Mouse (Mus musculus): ENCODE measurements around the gene Samd8. TPM values are rescaled to one million over a fixed set of nuclear protein-coding genes. Genes with fewer than 3 reads are reported as not detected.

The Samd8 gene
- total RNA-seq, 2 experiments from 2014 or later: 26.3 to 29.8 TPM

DNA sequence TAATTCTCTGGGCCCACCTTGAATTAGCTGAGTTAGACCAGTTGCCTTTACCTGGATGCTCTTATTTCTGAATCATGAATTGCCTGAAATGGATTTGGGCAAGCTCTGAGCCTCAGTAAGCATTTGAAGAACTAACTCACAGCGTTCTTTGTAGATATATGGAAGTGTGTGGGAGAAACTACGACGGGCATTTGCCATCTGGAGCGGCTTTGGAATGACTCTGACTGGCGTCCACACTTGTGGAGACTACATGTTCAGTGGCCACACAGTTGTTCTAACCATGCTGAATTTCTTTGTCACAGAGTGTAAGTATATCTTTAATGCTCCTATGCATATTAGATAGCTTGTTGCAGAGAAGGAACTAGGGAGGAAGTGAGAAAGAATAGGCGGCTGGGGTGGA is 41.9 kb downstream of the Samd8 start:
- DNase-seq: no peak

- no peak for DNase-seq
Observed at GRCm38 (mm10) chr14:21800641-21801040, 50.3 kb downstream of the Samd8 start.

DNA sequence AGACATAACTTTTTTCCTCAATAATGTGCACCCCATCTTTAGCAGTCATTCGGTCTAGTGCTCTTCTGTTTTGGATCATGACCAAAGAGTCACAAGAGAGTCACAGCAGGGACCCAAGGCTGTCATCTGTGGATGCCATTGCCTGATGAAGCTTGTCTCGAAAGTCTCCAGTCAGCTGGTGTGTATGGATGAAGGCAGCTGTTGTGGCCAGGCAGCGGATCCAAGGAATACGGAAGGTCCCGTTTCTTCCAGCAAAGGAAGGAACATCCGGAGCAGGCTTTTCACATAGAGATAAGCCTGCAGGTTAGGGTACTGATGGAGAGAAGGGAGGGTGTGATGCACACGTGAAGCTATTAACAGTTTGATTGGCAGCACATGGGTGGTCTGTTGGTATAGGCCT is 51.3 kb downstream of the Samd8 start:
- no peak for DNase-seq

DNA sequence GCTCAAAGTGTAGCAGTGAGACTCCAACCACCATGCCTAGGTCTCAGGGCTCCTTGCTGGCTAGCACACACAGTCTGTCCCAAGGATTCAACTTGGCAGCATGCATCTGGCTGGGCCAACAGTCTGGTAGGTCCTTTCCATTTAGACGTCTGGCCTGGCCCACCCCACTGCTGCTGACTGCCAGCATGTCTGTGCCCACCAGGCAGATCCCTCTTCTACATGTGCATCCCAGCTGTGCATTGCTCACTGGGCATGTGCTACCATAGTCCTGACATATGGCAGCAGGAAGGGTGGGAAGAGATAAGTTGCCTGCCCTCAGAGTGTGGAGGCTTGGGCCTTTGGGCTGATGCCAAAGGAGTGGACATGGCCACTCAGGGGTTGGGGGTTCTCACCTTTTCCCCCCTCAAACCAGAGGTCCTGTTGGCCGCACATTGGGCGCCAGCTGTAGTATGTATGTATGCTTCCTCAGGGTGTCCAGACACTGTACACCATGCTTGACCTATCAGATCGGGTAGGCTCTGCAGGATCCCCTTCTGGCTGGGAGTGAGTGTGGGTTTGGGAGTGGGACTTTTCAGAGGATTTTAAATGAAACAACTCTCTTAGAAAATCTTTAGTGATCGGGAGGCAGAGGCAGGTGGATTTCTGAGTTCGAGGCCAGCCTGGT is 52.3 kb downstream of the Samd8 start:
- no peak for DNase-seq

DNA sequence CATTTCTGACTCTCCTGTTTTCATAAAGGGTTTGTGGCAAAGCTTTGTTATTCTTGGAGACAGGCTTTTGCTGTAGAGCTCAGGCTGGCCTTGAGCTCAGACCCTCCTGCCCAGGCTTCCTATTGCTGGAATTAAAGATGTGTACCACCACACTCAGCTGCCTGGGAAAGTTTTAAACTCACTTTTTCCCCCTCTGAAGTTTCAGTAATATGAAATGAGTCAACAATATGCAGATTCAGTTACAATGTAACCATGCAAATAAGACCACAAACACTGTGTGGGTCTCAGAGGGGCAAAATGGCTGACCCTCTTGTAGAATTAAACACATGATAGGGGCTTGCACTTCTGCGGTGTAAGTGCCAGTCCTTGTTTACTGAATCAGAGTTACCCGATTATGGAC is 55.9 kb downstream of the Samd8 start:
- DNase-seq: no peak

DNA sequence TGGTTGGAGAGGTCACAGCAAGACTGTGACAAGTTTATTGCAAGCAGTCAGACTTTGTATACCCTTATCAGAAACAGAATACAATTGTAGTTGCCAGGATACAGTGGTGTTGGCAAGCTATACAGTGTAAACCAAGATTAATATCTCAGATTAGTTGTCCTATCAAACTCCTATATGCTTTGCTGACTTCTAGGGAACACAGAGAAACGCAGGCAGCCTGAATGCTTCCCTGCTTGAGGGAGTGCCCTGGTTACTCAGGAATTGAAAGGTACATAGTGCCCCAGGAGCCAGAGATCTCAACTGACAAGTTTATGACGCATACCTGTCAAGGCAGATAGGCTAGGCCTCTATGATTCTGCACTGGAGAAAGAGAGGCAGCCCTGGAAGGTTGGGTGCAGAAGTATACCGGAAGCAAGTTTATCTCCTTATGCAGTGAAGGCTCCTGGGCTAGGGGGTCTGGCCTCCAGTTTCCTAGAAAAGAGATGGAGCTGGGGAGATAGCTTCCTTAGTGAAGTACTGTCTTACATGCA is 56.4 kb downstream of the Samd8 start:
- DNase-seq: no peak

GRCm38 (mm10) chr14:21808208-21808922 is 58.0 kb downstream of the Samd8 start:
- peak; percentile 60 for DNase-seq

DNA sequence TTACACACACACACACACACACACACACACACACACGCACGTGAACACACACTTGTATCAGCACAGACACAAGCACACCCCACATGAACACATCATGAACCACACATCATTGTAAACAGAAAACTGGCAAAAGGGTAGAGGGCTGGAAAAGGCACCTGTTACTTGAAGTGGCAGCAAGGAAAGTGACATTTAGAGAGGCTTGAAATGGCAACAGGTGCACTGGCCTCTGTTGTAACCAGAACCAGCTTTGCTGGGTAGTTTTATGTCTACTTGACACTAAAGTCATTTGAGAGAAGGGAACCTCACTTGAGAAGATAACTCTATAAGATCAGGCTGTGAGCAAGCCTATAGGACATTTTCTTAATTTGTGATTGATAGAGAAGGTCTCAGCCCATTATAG is 59.1 kb downstream of the Samd8 start:
- DNase-seq: no peak

DNA sequence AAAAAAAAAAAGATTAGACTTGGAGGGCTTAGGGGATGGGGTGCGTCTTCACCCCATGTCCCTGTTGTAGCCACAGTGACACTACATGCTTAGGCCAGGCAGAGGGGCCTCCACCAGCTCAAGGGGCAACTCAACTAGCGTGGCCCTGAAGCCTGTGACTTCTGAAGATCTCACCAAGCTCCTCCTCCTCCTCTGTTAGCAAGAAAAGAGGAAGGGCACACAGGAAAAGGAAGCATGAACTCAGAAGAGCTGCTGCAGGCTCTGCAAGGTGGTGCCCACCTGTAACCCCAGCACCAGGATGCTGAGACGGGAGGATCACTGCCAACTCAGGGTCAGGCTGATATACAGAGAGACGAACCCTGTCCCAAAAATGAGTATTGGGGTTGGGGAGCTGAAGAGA is 61.0 kb downstream of the Samd8 start:
- no peak for DNase-seq

DNA sequence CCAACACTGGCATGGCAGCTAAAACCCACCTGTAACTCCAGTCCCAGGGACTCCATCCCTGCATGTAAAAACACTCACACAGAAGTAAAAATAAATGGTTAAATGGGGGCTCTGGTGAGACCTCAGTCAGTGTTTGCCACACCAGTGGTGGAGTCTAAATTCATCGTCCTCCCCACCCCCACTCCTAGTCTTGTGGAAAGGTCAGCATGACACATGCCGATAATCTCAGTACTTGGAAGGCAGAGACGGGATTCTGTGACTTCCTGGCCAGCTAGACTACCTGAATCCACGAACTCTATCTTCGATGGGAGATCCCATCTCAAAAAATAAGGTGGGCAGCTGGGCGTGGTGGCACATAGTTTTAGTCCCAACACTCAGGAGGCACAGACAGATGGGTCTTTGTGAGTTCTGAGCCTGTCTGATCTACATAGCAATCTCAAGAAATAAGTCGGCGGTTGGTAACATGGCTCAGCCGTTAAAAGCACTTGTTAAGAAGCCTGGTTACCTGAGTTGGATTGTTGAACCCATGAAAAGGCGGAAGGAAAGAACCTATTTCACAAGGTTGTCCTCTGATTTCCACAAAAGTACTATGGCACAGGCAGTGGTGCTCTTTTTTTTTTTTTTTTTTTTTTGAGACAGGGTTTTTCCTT is 61.5 kb downstream of the Samd8 start:
- no peak for DNase-seq

- peak; percentile 81 for DNase-seq
Observed at GRCm38 (mm10) chr14:21812590-21813162, 62.3 kb downstream of the Samd8 start.

GRCm38 (mm10) chr14:21813216-21813615 is 62.9 kb downstream of the Samd8 start:
- DNase-seq: no peak

- peak; percentile 58 for DNase-seq
Observed at GRCm38 (mm10) chr14:21813847-21814246, 63.5 kb downstream of the Samd8 start.

DNA sequence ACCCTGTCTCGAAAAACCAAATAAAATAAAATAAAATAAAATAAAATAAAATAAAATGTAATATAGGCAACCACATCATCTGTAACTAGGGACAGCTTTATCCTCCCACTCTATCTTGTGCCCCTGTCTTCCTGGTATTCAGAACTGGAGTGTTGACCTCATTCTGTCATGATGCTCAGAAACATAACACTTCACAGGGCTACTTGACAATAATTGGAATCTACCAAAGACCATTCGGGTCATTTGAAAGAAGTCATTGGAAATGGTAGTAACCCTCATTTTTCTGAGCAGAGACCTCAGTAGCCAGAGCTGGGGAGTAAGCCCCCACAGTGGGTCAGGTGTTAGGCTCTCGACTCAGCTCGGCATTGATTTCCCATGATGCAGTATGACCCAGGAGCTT is 64.3 kb downstream of the Samd8 start:
- DNase-seq: no peak

GRCm38 (mm10) chr14:21816255-21816654 is 65.9 kb downstream of the Samd8 start:
- DNase-seq: no peak

GRCm38 (mm10) chr14:21817453-21817852 is 67.1 kb downstream of the Samd8 start:
- DNase-seq: no peak

DNA sequence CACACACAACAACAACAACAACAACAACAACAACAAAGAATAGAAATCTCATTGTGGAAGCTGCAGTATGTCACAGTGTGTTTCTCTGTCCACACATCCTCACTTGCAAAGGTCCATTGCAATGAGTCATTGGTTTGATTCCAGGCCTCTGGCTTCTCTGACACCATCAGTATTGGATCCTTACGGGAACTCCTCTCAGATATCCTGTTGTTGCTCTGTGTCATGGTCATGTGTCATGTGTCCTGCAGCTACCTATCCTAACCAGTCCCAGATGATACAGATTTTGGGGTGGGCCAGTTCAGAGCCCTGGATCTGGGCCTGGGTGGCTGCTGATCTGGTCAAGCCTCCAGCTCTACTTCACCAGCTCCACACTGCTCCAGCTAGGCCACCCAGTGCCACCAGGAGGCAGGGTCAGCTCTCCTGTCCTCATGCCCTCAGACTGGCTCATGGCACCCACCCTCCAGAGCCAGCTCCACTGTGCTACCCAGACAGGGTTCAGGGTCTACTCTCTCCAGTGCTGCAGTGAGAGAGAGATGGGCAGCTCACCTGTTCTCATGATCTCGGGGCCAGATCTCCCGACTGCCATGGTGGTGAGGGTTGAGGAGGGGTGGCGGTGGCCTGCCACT is 70.7 kb downstream of the Samd8 start:
- no peak for DNase-seq

- no peak for DNase-seq
Observed at GRCm38 (mm10) chr14:21822307-21822706, 72.0 kb downstream of the Samd8 start.

DNA sequence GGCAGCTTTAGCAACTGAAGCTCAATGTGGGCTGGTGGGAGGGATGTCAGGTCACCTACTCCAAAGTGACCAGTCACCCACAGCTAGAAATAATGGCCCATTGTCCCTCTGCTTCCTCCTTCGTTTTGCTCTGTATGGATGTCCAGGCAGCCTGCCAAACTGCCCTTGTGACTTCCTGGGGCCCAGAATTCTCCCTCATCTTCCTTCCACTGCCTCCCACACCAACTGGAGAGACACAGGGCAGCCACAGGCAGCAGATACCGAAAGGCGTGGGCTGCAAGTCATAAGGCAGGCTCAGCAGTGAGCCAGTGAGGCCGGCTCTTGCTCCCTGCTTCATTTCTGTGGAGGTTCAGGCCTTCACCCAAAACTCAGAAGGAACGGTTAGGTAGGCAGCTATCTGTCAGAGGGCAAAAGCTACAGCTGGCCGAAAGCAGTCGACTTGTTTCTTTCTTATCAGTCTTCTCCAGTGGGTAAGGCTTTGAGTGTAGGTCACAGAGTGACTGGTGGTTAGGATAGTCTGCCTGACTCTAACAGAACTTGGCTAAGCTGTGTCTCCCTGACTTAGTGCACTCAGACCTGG is 72.6 kb downstream of the Samd8 start:
- peak; percentile 79 for DNase-seq

GRCm38 (mm10) chr14:21823897-21824296 is 73.6 kb downstream of the Samd8 start:
- no peak for DNase-seq

GRCm38 (mm10) chr14:21824938-21825337 is 74.6 kb downstream of the Samd8 start, which contains the start of gene Vdac2:
Vdac2 (plus strand) TSS chr14:21825238.
- DNase-seq: no peak
